Mouse (Mus musculus) thymus, adult 2 months (tissue): ENCODE data around the gene Dnase1l3.

Source experiments
- CTCF ChIP-seq: fragments of 200-500 bp; IDR thresholded peaks from 2 replicates; pipeline ENCODE4 v1.5.1; 2012; ENCODE audit warnings: mild to moderate bottlenecking, control low read depth, low read length, moderate library complexity, borderline replicate concordance; ENCODE audit not compliant: control insufficient read depth, poor library complexity, insufficient read depth; ENCODE audit errors: extremely low read depth
- POLR2A ChIP-seq: fragments of 200-500 bp; IDR thresholded peaks from 2 replicates; pipeline ENCODE4 v1.6.1; 2012; ENCODE audit warnings: mild to moderate bottlenecking, low read length, control low read depth, moderate library complexity; ENCODE audit not compliant: control insufficient read depth, poor library complexity, insufficient read depth; ENCODE audit errors: extremely low read depth

GRCm38 (mm10) chr14:7971889-7972493, 22.4 kb downstream of the Dnase1l3 start:
- TF ChIP-seq POLR2A (no peak), CTCF (no peak)
